In genomic region chr14:23886112-23886511, GRCm38 (mm10) we compare ENCODE assay signal across 16 mouse cellular contexts.
"Had no signal": no experiment of that assay in that cellular context is flagged by ENCODE, and none has a peak within 500 bp of the region (broad histone marks: within the 10 kb centered on the region; RNA-seq: fewer than 3 reads in every experiment).

No protein-coding gene starts in this region.

- H3K4me3 ChIP-seq: kidney, embryonic 15.5 days; limb, embryonic 10.5 days; limb, embryonic 13.5 days; liver, embryonic 12.5 days; liver, embryonic 15.5 days; lung, embryonic 15.5 days; megakaryocyte, embryonic 14.5 days; midbrain, embryonic 10.5 days; midbrain, embryonic 13.5 days; myocyte; neural tube, embryonic 13.5 days had no signal

- H3K9ac ChIP-seq: kidney, embryonic 15.5 days; limb, embryonic 13.5 days; liver, embryonic 12.5 days; liver, embryonic 15.5 days; lung, embryonic 15.5 days; midbrain, embryonic 13.5 days; neural tube, embryonic 13.5 days had no signal

- ATAC-seq: liver, embryonic 12.5 days; midbrain, embryonic 16.5 days had no signal

- H3K27ac ChIP-seq: kidney, embryonic 15.5 days; limb, embryonic 10.5 days; limb, embryonic 13.5 days; liver, embryonic 12.5 days; liver, embryonic 15.5 days; lung, embryonic 15.5 days; midbrain, embryonic 10.5 days; midbrain, embryonic 13.5 days; neural tube, embryonic 13.5 days had no signal

- H3K27me3 ChIP-seq: kidney, embryonic 15.5 days; limb, embryonic 13.5 days; liver, embryonic 12.5 days; liver, embryonic 15.5 days; lung, embryonic 15.5 days; megakaryocyte, embryonic 14.5 days; midbrain, embryonic 13.5 days; neural tube, embryonic 13.5 days had no signal

- H3K4me1 ChIP-seq: liver, embryonic 12.5 days; liver, embryonic 15.5 days; lung, embryonic 15.5 days; megakaryocyte, embryonic 14.5 days; midbrain, embryonic 10.5 days; midbrain, embryonic 13.5 days; neural tube, embryonic 13.5 days had no signal

- H3K4me2 ChIP-seq: kidney, embryonic 15.5 days; limb, embryonic 13.5 days; liver, embryonic 12.5 days; liver, embryonic 15.5 days; lung, embryonic 15.5 days; midbrain, embryonic 13.5 days; neural tube, embryonic 13.5 days had no signal

- DNase-seq: kidney, adult 8-10 months; kidney, postnatal 14 days; thymus, adult 18-20 months; thymus, postnatal 36 days had no signal

- H3K9me3 ChIP-seq: kidney, embryonic 15.5 days; limb, embryonic 10.5 days; limb, embryonic 13.5 days; liver, embryonic 12.5 days; liver, embryonic 15.5 days; lung, embryonic 15.5 days; midbrain, embryonic 10.5 days; midbrain, embryonic 13.5 days; neural tube, embryonic 13.5 days had no signal

- H3K36me3 ChIP-seq: kidney, embryonic 15.5 days; limb, embryonic 10.5 days; limb, embryonic 13.5 days; liver, embryonic 12.5 days; liver, embryonic 15.5 days; lung, embryonic 15.5 days; midbrain, embryonic 10.5 days; midbrain, embryonic 13.5 days; neural tube, embryonic 13.5 days had no signal
